Mouse (Mus musculus): ENCODE data around the gene Fibp. TPM values are rescaled to one million over a fixed set of nuclear protein-coding genes. Genes with fewer than 3 reads are reported as not detected.

Fibp gene
- polyA plus RNA-seq, 2 experiments: 22.9 to 30.6 TPM

- Histone ChIP-seq H3K4me2 (ENCODE audit: low read depth) (no peak overlapping the region), H3K27ac (no peak overlapping the region), H3K27me3 (ENCODE audit: control insufficient read depth, insufficient read depth, low read length) (no peaks in the 10 kb centered on the region), H3K4me3 (ENCODE audit: insufficient read depth in 1 of 2, low read depth in 2 of 2, low read length in 2 of 2) (no peak overlapping the region), H3K4me1 (replicated peaks; ENCODE audit: control insufficient read depth in 2 of 2, insufficient read depth in 2 of 2, low read length in 1 of 2) (peaks cover 6 to 11% of the 10 kb centered on the region in 2 experiments), H3K9ac (replicated peaks) (no peak overlapping the region), H3K36me3 (replicated peaks; ENCODE audit: control insufficient read depth, insufficient read depth, low read depth) (no peaks in the 10 kb centered on the region; the same call in none of the 2 replicates), H3K9me3 (ENCODE audit: control insufficient read depth, low read length) (no peaks in the 10 kb centered on the region)
- no peak for ATAC-seq (ENCODE audit: insufficient read depth)
- 62% methylated on average over 15 of the region's 15 CpGs for WGBS (ENCODE audit: insufficient replicate concordance)
- no peak for DNase-seq (ENCODE audit: low read depth in 3 of 3, low spot score in 3 of 3)
- TF ChIP-seq CTCF (IDR thresholded peaks at IDR 0.05; ENCODE audit: low read depth) (peak; percentile 92), EP300 (IDR thresholded peaks at IDR 0.05; ENCODE audit: low read depth) (no peak)
Measured at GRCm38 (mm10) chr19:5463791-5464562, 3.6 kb downstream of the Fibp start.

- H3K9me3 ChIP-seq (ENCODE audit: control insufficient read depth, low read length): no peaks in the 10 kb centered on the region
- ATAC-seq (ENCODE audit: insufficient read depth): no peak
- TF ChIP-seq EP300 (IDR thresholded peaks at IDR 0.05; ENCODE audit: low read depth): no peak
- TF ChIP-seq CTCF (IDR thresholded peaks at IDR 0.05; ENCODE audit: low read depth): no peak
- H3K9ac ChIP-seq (replicated peaks): no peak overlapping the region
- no peaks in the 10 kb centered on the region for H3K27me3 ChIP-seq (ENCODE audit: control insufficient read depth, insufficient read depth, low read length)
- H3K4me3 ChIP-seq (ENCODE audit: insufficient read depth in 1 of 2, low read depth in 2 of 2, low read length in 2 of 2): no peak overlapping the region
- no peak for DNase-seq (ENCODE audit: low read depth in 3 of 3, low spot score in 3 of 3)
- 82% methylated on average over 8 of the region's 8 CpGs for WGBS (ENCODE audit: insufficient replicate concordance)
- H3K27ac ChIP-seq: no peak overlapping the region
- H3K4me1 ChIP-seq (replicated peaks; ENCODE audit: control insufficient read depth in 2 of 2, insufficient read depth in 2 of 2, low read length in 1 of 2): peaks cover 3 to 7% of the 10 kb centered on the region in 2 experiments; a peak in 2 of 4 replicates
- no peak overlapping the region for H3K4me2 ChIP-seq (ENCODE audit: low read depth)
- no peaks in the 10 kb centered on the region; the same call in none of the 2 replicates for H3K36me3 ChIP-seq (replicated peaks; ENCODE audit: control insufficient read depth, insufficient read depth, low read depth)
Measured at GRCm38 (mm10) chr19:5465037-5465436, 4.6 kb downstream of the Fibp start.

DNA sequence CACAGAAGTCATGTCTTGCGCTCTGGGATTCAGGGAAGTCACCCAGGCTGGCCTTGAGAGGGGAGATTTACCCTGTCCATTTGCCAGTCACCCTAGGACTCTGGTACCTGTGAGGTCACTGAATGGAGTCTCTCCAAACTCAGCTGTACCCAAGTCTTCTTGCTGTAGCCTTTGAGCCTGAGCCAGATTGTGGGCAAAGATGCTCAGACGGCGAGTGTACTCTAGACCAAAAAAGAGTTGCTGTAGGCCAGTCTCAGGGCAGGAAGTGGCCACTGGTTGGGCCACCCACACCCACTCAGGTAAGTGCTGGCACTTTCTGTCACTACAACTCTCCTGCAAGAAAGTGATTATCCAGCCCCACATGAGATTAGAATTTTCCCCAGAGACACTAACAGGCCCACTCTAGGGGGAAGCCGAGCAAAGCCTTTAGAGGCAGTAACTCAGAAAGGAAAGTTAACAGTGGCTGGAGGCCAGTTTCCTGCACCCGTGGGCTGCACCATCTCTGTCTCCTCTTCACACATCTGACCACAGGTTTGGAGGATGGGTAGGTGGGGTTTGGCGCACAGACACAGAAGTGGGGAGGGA is 6.6 kb downstream of the Fibp start:
- DNase-seq (ENCODE audit: low read depth in 3 of 3, low spot score in 3 of 3) (no peak), ATAC-seq (ENCODE audit: insufficient read depth) (no peak)
- Histone ChIP-seq H3K27me3 (ENCODE audit: control insufficient read depth, insufficient read depth, low read length) (no peaks in the 10 kb centered on the region), H3K27ac (no peak overlapping the region), H3K36me3 (replicated peaks; ENCODE audit: control insufficient read depth, insufficient read depth, low read depth) (no peaks in the 10 kb centered on the region; the same call in none of the 2 replicates), H3K4me2 (ENCODE audit: low read depth) (no peak overlapping the region), H3K4me1 (replicated peaks; ENCODE audit: control insufficient read depth in 2 of 2, insufficient read depth in 2 of 2, low read length in 1 of 2) (no peaks in the 10 kb centered on the region), H3K4me3 (ENCODE audit: insufficient read depth in 1 of 2, low read depth in 2 of 2, low read length in 2 of 2) (no peak overlapping the region), H3K9me3 (ENCODE audit: control insufficient read depth, low read length) (no peaks in the 10 kb centered on the region), H3K9ac (replicated peaks) (no peak overlapping the region)
- 63% methylated on average over 6 of the region's 6 CpGs for WGBS (ENCODE audit: insufficient replicate concordance)
- TF ChIP-seq CTCF (IDR thresholded peaks at IDR 0.05; ENCODE audit: low read depth): no peak
- TF ChIP-seq EP300 (IDR thresholded peaks at IDR 0.05; ENCODE audit: low read depth): no peak

DNA sequence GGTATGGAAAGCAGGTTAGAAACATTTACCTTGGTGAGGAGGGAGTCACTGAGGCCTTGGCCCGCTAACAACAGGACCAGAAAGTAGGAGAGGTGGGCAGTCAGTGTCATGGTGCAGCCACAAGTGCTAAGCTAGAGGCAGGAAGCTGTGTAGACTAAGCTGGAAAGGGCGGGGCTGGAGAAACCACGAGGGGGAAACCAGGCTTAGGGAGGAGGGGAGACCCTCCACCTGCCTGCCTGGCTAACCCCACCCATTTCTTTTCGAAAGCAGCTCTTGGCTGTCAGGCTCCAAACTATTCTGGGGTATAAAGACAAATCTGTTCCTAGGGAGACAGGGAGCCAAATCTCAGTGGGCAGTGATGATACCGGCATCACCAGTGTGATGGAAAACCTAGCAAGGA is 8.0 kb downstream of the Fibp start, which contains the start of gene Ctsw:
Ctsw (minus strand) TSS at position 134 of the 400 bp plus-strand sequence.
- DNase-seq (ENCODE audit: low read depth in 3 of 3, low spot score in 3 of 3) (no peak), ATAC-seq (ENCODE audit: insufficient read depth) (no peak)
- Histone ChIP-seq H3K27ac (no peak within 1 kb of the TSS), H3K4me2 (ENCODE audit: low read depth) (no peak within 1 kb of the TSS), H3K27me3 (ENCODE audit: control insufficient read depth, insufficient read depth, low read length) (peaks cover 3% of the 10 kb centered on the region), H3K9ac (replicated peaks) (no peak within 1 kb of the TSS), H3K4me3 (ENCODE audit: insufficient read depth in 1 of 2, low read depth in 2 of 2, low read length in 2 of 2) (no peak within 1 kb of the TSS), H3K9me3 (ENCODE audit: control insufficient read depth, low read length) (no peaks in the 10 kb centered on the region), H3K4me1 (replicated peaks; ENCODE audit: control insufficient read depth in 2 of 2, insufficient read depth in 2 of 2, low read length in 1 of 2) (no peaks in the 10 kb centered on the region), H3K36me3 (replicated peaks; ENCODE audit: control insufficient read depth, insufficient read depth, low read depth) (no peaks in the 10 kb centered on the region; the same call in none of the 2 replicates)
- 21% methylated on average over 5 of the region's 5 CpGs for WGBS (ENCODE audit: insufficient replicate concordance)
- no peak for TF ChIP-seq CTCF (IDR thresholded peaks at IDR 0.05; ENCODE audit: low read depth)
- no peak for TF ChIP-seq EP300 (IDR thresholded peaks at IDR 0.05; ENCODE audit: low read depth)

DNA sequence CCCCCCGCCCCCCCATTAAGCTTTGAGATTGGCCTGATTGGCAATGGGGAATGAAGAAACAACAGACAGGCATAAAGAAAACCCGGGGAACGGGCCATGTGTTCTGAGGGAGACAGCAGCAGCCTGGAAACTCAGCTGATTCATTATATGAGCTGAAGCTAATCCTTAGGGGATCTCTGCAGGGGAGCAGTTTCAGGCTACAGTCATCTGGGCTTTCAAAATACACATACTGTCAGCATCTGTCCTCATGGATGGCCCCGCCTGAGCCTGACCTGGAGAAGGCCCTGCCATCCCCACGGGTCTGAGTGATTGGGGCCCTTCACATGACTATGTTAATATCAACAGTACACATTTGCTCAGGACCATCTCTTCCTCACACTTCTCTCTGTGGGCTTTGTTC is 11.4 kb downstream of the Fibp start:
- Histone ChIP-seq H3K27me3 (ENCODE audit: control insufficient read depth, insufficient read depth, low read length) (peaks cover 28% of the 10 kb centered on the region), H3K4me3 (ENCODE audit: insufficient read depth in 1 of 2, low read depth in 2 of 2, low read length in 2 of 2) (no peak overlapping the region), H3K4me1 (replicated peaks; ENCODE audit: control insufficient read depth in 2 of 2, insufficient read depth in 2 of 2, low read length in 1 of 2) (peaks cover 0 to 2% of the 10 kb centered on the region in 2 experiments; a peak in 1 of 4 replicates), H3K4me2 (ENCODE audit: low read depth) (no peak overlapping the region), H3K9ac (replicated peaks) (no peak overlapping the region), H3K9me3 (ENCODE audit: control insufficient read depth, low read length) (no peaks in the 10 kb centered on the region), H3K27ac (no peak overlapping the region), H3K36me3 (replicated peaks; ENCODE audit: control insufficient read depth, insufficient read depth, low read depth) (no peaks in the 10 kb centered on the region)
- no peak for DNase-seq (ENCODE audit: low read depth in 3 of 3, low spot score in 3 of 3)
- ATAC-seq (ENCODE audit: insufficient read depth): no peak
- WGBS (ENCODE audit: insufficient replicate concordance): 53% methylated on average over 5 of the region's 5 CpGs
- TF ChIP-seq CTCF (IDR thresholded peaks at IDR 0.05; ENCODE audit: low read depth) (no peak), EP300 (IDR thresholded peaks at IDR 0.05; ENCODE audit: low read depth) (no peak)

Data from liver, embryonic 14.5 days (tissue).